In genomic region chr14:48664001-48664810, GRCm38 (mm10) we compare ENCODE assay signal across 13 mouse cellular contexts. TPM values are rescaled to one million over a fixed set of nuclear protein-coding genes. Genes with fewer than 3 reads are reported as not detected.
DNase-seq lines count a peak whose midpoint lies in the region; ATAC-seq and TF ChIP-seq lines count a peak whose summit lies in the region.
"Had no signal": no experiment of that assay in that cellular context is flagged by ENCODE, and none has a peak within 500 bp of the region (broad histone marks: within the 10 kb centered on the region; RNA-seq: fewer than 3 reads in every experiment).

No protein-coding gene starts in this region.

- TF ChIP-seq EP300 in heart, postnatal 0 days (IDR thresholded peaks at IDR 0.05; ENCODE audit: low read depth): no peak

- H3K4me2 ChIP-seq in lung, embryonic 14.5 days: no peak overlapping the region
- H3K4me2 ChIP-seq in embryonic facial prominence, embryonic 11.5 days (ENCODE audit: low read depth, low read length): no peak overlapping the region
- no peak overlapping the region for H3K4me2 ChIP-seq in heart, postnatal 0 days (ENCODE audit: low read depth, low read length)
- peak overlapping the region; percentile 56 for H3K4me2 ChIP-seq in midbrain, embryonic 15.5 days
- H3K4me2 ChIP-seq: limb, embryonic 13.5 days had no signal

- no peak overlapping the region for H3K27ac ChIP-seq in lung, embryonic 14.5 days (ENCODE audit: low read depth)
- no peak overlapping the region for H3K27ac ChIP-seq in embryonic facial prominence, embryonic 11.5 days (replicated peaks; ENCODE audit: low read depth, low read length)
- H3K27ac ChIP-seq in heart, postnatal 0 days (ENCODE audit: low read depth): no peak overlapping the region
- peak overlapping the region; percentile 80 for H3K27ac ChIP-seq in midbrain, embryonic 15.5 days
- H3K27ac ChIP-seq: limb, embryonic 13.5 days had no signal

- no peak for TF ChIP-seq CTCF in lung, embryonic 14.5 days (IDR thresholded peaks at IDR 0.05; ENCODE audit: low read depth)
- no peak for TF ChIP-seq CTCF in heart, postnatal 0 days (IDR thresholded peaks at IDR 0.05; ENCODE audit: low read depth)

- no peak for ATAC-seq in lung, embryonic 14.5 days (ENCODE audit: insufficient read depth)
- ATAC-seq in embryonic facial prominence, embryonic 11.5 days (replicated peaks; ENCODE audit: insufficient number of reproducible peaks, low FRiP score, low TSS enrichment, low read depth): no peak
- ATAC-seq in heart, postnatal 0 days (ENCODE audit: insufficient read depth, low read depth): no peak
- no peak for ATAC-seq in midbrain, embryonic 15.5 days (replicated peaks)

- no peaks in the 10 kb centered on the region for H3K36me3 ChIP-seq in lung, embryonic 14.5 days (ENCODE audit: insufficient read depth)
- H3K36me3 ChIP-seq in embryonic facial prominence, embryonic 11.5 days (replicated peaks; ENCODE audit: control insufficient read depth, insufficient read depth, low read depth, low read length): no peaks in the 10 kb centered on the region
- H3K36me3 ChIP-seq in heart, postnatal 0 days (replicated peaks; ENCODE audit: control insufficient read depth, insufficient read depth, low read length): no peaks in the 10 kb centered on the region
- H3K36me3 ChIP-seq in midbrain, embryonic 15.5 days (replicated peaks): no peaks in the 10 kb centered on the region
- H3K36me3 ChIP-seq: limb, embryonic 13.5 days had no signal

- DNase-seq in lung, embryonic 14.5 days: peak; percentile 46
- no peak for DNase-seq in lung, postnatal 4 days
- peak; percentile 51 for DNase-seq in embryonic facial prominence, embryonic 11.5 days (ENCODE audit: low spot score)
- no peak for DNase-seq in heart, postnatal 0 days (ENCODE audit: low spot score)
- no peak for DNase-seq in adrenal gland, adult 18-20 months (ENCODE audit: low spot score in 2 of 2)
- no peak for DNase-seq in adrenal gland, adult 2 months
- DNase-seq: adrenal gland, postnatal 25 days; thymus, postnatal 4 days had no signal

- H3K4me3 ChIP-seq in lung, embryonic 14.5 days (ENCODE audit: low read depth, low read length): no peak overlapping the region
- peak overlapping the region; percentile 29 for H3K4me3 ChIP-seq in embryonic facial prominence, embryonic 11.5 days (ENCODE audit: low read depth, low read length)
- H3K4me3 ChIP-seq in heart, postnatal 0 days (ENCODE audit: low read depth, low read length): peak overlapping the region; percentile 15
- H3K4me3 ChIP-seq in midbrain, embryonic 15.5 days: peak overlapping the region; percentile 43

- no peak overlapping the region for H3K9ac ChIP-seq in lung, embryonic 14.5 days
- H3K9ac ChIP-seq in embryonic facial prominence, embryonic 11.5 days (replicated peaks; ENCODE audit: low read length): peak overlapping the region; percentile 18; the same call in 1 of the 2 replicates
- H3K9ac ChIP-seq in heart, postnatal 0 days (replicated peaks; ENCODE audit: low read depth, low read length): no peak overlapping the region
- peak overlapping the region; percentile 42 for H3K9ac ChIP-seq in midbrain, embryonic 15.5 days
- H3K9ac ChIP-seq: limb, embryonic 13.5 days had no signal

- no peaks in the 10 kb centered on the region for H3K4me1 ChIP-seq in lung, embryonic 14.5 days (ENCODE audit: insufficient read depth)
- H3K4me1 ChIP-seq in embryonic facial prominence, embryonic 11.5 days (ENCODE audit: control insufficient read depth, insufficient read depth, low read length): no peaks in the 10 kb centered on the region; the same call in 1 of the 2 replicates
- H3K4me1 ChIP-seq in heart, postnatal 0 days (ENCODE audit: control insufficient read depth, insufficient read depth): no peaks in the 10 kb centered on the region
- peaks cover 19% of the 10 kb centered on the region for H3K4me1 ChIP-seq in midbrain, embryonic 15.5 days

- no peaks in the 10 kb centered on the region for H3K9me3 ChIP-seq in lung, embryonic 14.5 days (ENCODE audit: low read depth, low read length)
- no peaks in the 10 kb centered on the region for H3K9me3 ChIP-seq in embryonic facial prominence, embryonic 11.5 days (replicated peaks; ENCODE audit: control insufficient read depth, low read length)
- H3K9me3 ChIP-seq in heart, postnatal 0 days (replicated peaks; ENCODE audit: control insufficient read depth, low read length): no peaks in the 10 kb centered on the region
- H3K9me3 ChIP-seq in midbrain, embryonic 15.5 days: no peaks in the 10 kb centered on the region
- H3K9me3 ChIP-seq: limb, embryonic 13.5 days had no signal

- peaks cover 96% of the 10 kb centered on the region for H3K27me3 ChIP-seq in lung, embryonic 14.5 days (ENCODE audit: insufficient read depth, low read length)
- peaks cover 54% of the 10 kb centered on the region for H3K27me3 ChIP-seq in embryonic facial prominence, embryonic 11.5 days (ENCODE audit: control insufficient read depth, insufficient read depth, low read length)
- H3K27me3 ChIP-seq in heart, postnatal 0 days (ENCODE audit: control insufficient read depth, insufficient read depth, low read length): peaks cover 98% of the 10 kb centered on the region
- peaks cover 7% of the 10 kb centered on the region for H3K27me3 ChIP-seq in midbrain, embryonic 15.5 days (replicated peaks)

- WGBS in lung, embryonic 14.5 days: 3% methylated on average over 14 of the region's 14 CpGs
- 2% methylated on average over 14 of the region's 14 CpGs for WGBS in embryonic facial prominence, embryonic 11.5 days
- 5% methylated on average over 14 of the region's 14 CpGs for WGBS in heart, postnatal 0 days
- WGBS in midbrain, embryonic 15.5 days: 6% methylated on average over 14 of the region's 14 CpGs

RNA-seq across cellular contexts. Expression of gene Otx2, which starts 9.4 kb away (rescaled TPM):
- not detected in 2 replicates for polyA plus RNA-seq in lung, embryonic 14.5 days (2014; fragmentation: Nextera tagmentation; extraction: Ambion mirVana)
- polyA plus RNA-seq in embryonic facial prominence, embryonic 11.5 days (2014; fragmentation: Nextera tagmentation; extraction: Ambion mirVana): 16.6 and 20.5 TPM in 2 replicates
- not detected in 2 replicates for total RNA-seq in heart, postnatal 0 days (2014; rRNA removed; ENCODE audit: low replicate concordance)
- polyA plus RNA-seq in heart, postnatal 0 days (2015; fragmentation: Nextera tagmentation; extraction: Ambion mirVana): not detected in 2 replicates
- polyA plus RNA-seq in midbrain, embryonic 15.5 days (2015; fragmentation: Nextera tagmentation; extraction: Ambion mirVana): 83.5 and 83.6 TPM in 2 replicates
- total RNA-seq in adrenal gland, adult 18-20 months (2021): not detected
- total RNA-seq in adrenal gland, adult 2 months (2021): not detected
- not detected in 2 replicates for polyA plus RNA-seq in adrenal gland, adult 2 months (2012; rRNA removed)
- total RNA-seq: adrenal gland, postnatal 25 days; gastrocnemius, adult 8-10 months; megakaryocyte progenitor cell, adult 5-6 weeks; MEL had no signal
- polyA plus RNA-seq: limb, embryonic 13.5 days had no signal

Comparison
In these comparisons a context has a peak if more than half of its experiments do, and no peak if none do; other contexts are left out.
1. DNase-seq: peak in lung, embryonic 14.5 days (single experiment) and embryonic facial prominence, embryonic 11.5 days (single experiment); none in lung, postnatal 4 days (0 of 2), heart, postnatal 0 days (single experiment), adrenal gland, adult 18-20 months (0 of 2) and adrenal gland, adult 2 months (single experiment).
2. H3K9ac ChIP-seq: peak in embryonic facial prominence, embryonic 11.5 days (single experiment) and midbrain, embryonic 15.5 days (single experiment); none in lung, embryonic 14.5 days (single experiment) and heart, postnatal 0 days (single experiment).
3. RNA of gene Otx2, which starts 9.4 kb away (polyA plus RNA-seq): 83.5 to 83.6 TPM in midbrain, embryonic 15.5 days and 16.6 to 20.5 TPM in embryonic facial prominence, embryonic 11.5 days; not detected in lung, embryonic 14.5 days, not detected in heart, postnatal 0 days and not detected in adrenal gland, adult 2 months; every median in the first group is over 10 times any median in the second.